Mouse (Mus musculus) heart, adult 2 months (tissue): Measurements from ENCODE around the gene BC030499.

Experiments used
- CTCF ChIP-seq: fragments of 200-600 bp; IDR thresholded peaks from 2 replicates; pipeline ENCODE4 v1.8.1; 2022; ENCODE audit warnings: antibody characterized with exemption, mild to moderate bottlenecking, moderate library complexity
- POLR2A ChIP-seq: fragments of 200-500 bp; IDR thresholded peaks from 2 replicates; pipeline ENCODE4 v1.6.1; 2011; ENCODE audit warnings: mild to moderate bottlenecking, low read depth, low read length, control low read depth; ENCODE audit not compliant: insufficient read depth

DNA sequence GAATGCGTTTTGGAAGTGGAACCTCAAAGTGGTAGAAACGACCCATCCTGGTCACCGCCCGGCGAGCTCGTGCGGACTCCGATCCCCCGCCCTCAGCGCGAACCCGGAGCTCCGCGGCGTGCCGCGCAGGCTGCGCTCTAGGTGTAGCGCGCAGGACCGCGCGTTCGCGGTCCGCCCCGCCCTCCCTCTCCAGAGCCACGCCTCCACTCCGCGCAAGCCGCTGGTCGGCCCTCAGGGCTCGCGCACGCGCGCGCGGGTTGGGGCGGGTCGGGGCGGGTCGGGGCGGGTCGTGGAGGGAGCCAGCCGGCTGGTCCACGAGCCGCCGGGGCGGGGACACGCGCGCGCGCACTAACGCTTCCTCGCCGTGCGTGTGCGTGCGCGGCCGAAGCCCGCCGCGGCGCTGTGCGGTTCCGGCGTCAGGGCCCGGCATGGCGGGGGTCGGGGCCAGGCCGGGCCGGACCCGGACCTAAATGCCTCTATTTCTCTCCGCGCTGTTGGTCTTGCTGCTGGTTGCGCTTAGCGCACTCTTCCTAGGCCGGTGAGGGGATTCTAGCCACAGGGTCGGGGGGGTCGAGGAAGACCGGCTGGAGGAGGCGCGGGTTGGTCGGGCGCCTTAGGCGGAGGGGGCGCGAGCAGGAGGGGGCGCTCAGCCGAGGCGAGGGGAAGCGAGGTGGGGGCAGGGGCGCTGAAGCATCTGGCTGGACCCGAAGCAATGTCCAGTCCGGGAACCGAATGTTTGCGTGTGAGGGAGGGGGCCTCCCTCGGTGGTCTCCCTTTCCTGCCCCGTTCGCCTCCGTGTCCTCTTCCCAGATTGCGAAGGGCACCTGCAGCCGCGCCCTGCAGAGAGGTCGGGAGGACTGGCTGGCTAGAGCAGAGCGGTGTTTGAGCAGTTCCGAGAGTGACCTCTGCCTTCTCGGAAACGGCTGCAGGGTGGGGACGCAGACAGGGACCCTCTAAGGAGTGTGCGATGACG lies 29.0 kb upstream of the BC030499 start, which contains the start of gene 2610507B11Rik:
- TF ChIP-seq POLR2A (peak; percentile 78), CTCF (0 out of 2 replicates have a peak, but pooled peaks have one; percentile 1)
